Mouse (Mus musculus): ENCODE results near the gene Baiap2.

The Baiap2 gene

GRCm38 (mm10) chr11:119948305-119948704, 5.7 kb downstream of the Baiap2 start:
- no peak for DNase-seq

GRCm38 (mm10) chr11:119948803-119949202, 6.2 kb downstream of the Baiap2 start:
- DNase-seq, result no peak

- no peak for DNase-seq
These were observed 8.0 kb downstream of the Baiap2 start for GRCm38 (mm10) chr11:119950535-119950934.

GRCm38 (mm10) chr11:119951326-119951725, 8.8 kb downstream of the Baiap2 start:
- no peak for DNase-seq

- DNase-seq, result peak; percentile 66 to 73
These were observed 10.1 kb downstream of the Baiap2 start for GRCm38 (mm10) chr11:119952429-119953224.

GRCm38 (mm10) chr11:119954233-119954632, 11.7 kb downstream of the Baiap2 start:
- no peak for DNase-seq

- no peak for DNase-seq
These were observed 12.3 kb downstream of the Baiap2 start for GRCm38 (mm10) chr11:119954749-119955337.

- no peak for DNase-seq
These were observed 12.9 kb downstream of the Baiap2 start for GRCm38 (mm10) chr11:119955432-119955831.

- DNase-seq, result no peak
These were observed 14.0 kb downstream of the Baiap2 start for GRCm38 (mm10) chr11:119956590-119956989.

- DNase-seq, result no peak
These were observed 16.3 kb downstream of the Baiap2 start for GRCm38 (mm10) chr11:119958856-119959255.

- DNase-seq, result no peak
These were observed 17.2 kb downstream of the Baiap2 start for GRCm38 (mm10) chr11:119959714-119960113.

GRCm38 (mm10) chr11:119960671-119961070, 18.1 kb downstream of the Baiap2 start:
- DNase-seq, result no peak

GRCm38 (mm10) chr11:119961511-119961910, 18.9 kb downstream of the Baiap2 start:
- no peak for DNase-seq

- DNase-seq, result no peak
These were observed 22.5 kb downstream of the Baiap2 start for GRCm38 (mm10) chr11:119965053-119965452.

- no peak for DNase-seq
These were observed 23.7 kb downstream of the Baiap2 start for GRCm38 (mm10) chr11:119966294-119966693.

- no peak for DNase-seq
These were observed 24.8 kb downstream of the Baiap2 start for GRCm38 (mm10) chr11:119967401-119967800.

- DNase-seq, result no peak
These were observed 25.3 kb downstream of the Baiap2 start for GRCm38 (mm10) chr11:119967892-119968291.

GRCm38 (mm10) chr11:119970021-119970851, 27.7 kb downstream of the Baiap2 start:
- DNase-seq, result no peak

- DNase-seq, result no peak
These were observed 31.2 kb downstream of the Baiap2 start for GRCm38 (mm10) chr11:119973789-119974188.

- no peak for DNase-seq
These were observed 33.4 kb downstream of the Baiap2 start for GRCm38 (mm10) chr11:119975739-119976501.

GRCm38 (mm10) chr11:119978701-119979100, 36.1 kb downstream of the Baiap2 start:
- peak; percentile 35 to 57 for DNase-seq

GRCm38 (mm10) chr11:119979596-119980385, 37.2 kb downstream of the Baiap2 start:
- DNase-seq, result peak; percentile 63 to 79

Measured in kidney, adult 8-10 months (tissue).